Mouse (Mus musculus) erythroblast, adult 5-6 weeks (primary cell): ENCODE measurements around the gene Akap2. TPM values are rescaled to one million over a fixed set of nuclear protein-coding genes. Genes with fewer than 3 reads are reported as not detected.

Experiments
- ATAC-seq: replicated peaks from 2 replicates; pipeline ENCODE4 v1.8.0; 2016; ENCODE audit warnings: moderate number of reproducible peaks, mild to moderate bottlenecking, moderate TSS enrichment, inconsistent platforms; ENCODE audit not compliant: poor library complexity, low FRiP score, severe bottlenecking
- total RNA-seq, 2 experiments: library from RNA; stranded (forward) in 1 of 2; stranded (reverse) in 1 of 2; fragments of 150-400 nt in 1 of 2; fragments of 200-764, 138-1000 nt in 1 of 2; gene quantifications; 2 replicates each; pipeline versions ENCODE4 v1.2.3 to v1.2.4; 2015 to 2017; ENCODE audit warnings: low replicate concordance in 2 of 2

Akap2 gene
- total RNA-seq, 2 experiments from 2014 or later, result not detected

DNA sequence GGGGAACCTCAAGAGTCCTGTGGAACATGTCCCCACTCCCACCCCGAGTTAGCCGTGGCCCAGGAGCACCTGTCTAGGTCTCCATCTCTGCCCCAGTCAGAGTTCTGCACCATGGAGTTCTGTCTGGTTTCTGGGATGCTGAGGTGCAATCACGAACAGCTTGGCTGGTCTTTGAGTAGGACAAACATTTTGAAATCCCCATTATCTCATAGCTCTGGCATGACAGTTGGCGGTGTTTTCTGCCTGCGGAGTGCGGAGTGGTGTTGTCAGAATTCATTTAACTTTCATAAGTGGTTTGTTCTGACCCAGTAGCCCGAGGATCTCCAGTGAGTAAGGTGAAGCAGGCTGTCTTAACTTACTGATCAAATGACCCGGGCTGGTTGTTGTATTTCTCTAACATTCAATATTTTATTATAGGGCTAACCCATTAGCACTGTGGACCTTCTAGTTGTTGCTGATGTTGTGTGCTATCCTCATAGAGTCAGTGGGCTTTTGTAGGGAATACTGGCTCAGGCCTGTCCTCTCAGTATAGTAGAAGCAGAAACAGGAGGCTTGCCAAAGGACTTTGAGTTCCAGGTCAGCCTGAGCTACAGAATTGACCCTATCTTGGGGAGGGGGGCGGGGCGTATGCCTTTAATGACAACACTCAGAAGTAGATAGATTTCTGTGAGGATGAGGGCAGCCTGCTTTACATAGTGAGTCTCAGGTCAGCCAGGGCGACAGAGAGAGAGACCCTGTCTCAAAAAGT, 66.6 kb downstream of the Akap2 start:
- no peak for ATAC-seq

GRCm38 (mm10) chr4:57788709-57789108, 71.3 kb downstream of the Akap2 start:
- ATAC-seq, result no peak

DNA sequence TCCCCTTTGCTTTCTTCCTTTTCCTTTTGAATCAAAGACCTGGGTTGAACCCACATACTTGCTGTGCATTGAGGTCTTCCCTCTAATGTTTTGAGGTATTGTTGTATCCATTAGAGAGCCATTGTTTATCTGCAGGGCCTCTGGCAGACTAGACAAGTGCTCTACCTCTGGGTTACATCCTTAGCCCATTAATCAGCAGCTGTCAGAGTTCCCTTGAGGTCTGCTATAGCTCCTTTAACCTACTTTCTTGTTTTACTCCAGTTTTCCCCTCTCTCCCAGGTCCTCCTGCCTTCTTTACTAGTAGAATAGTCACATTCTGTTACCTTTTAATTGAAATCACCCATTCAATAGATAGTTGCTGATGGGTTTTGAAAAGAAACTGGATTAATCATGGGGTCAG, 71.7 kb downstream of the Akap2 start:
- ATAC-seq, result no peak

GRCm38 (mm10) chr4:57793989-57794388, 76.5 kb downstream of the Akap2 start:
- no peak for ATAC-seq

DNA sequence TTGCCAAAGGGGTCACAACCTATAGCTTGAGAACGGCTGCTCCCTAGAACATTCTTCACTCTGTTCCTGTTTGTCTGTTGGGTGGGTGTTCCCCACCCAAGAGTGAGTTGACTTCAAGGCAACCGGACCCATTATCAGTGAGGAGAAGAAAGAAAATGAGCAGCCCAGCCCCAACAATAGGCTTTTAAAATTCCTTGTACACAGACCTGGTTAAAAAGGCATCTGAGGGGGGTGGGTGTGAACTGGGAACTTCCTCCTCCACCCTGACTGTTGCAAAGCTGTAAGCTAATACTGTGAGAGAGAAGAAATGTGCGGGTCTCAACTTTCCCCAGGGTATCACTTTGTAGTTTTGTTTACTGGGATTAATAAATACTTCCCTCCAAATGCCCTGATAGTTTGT, 77.1 kb downstream of the Akap2 start:
- no peak for ATAC-seq

GRCm38 (mm10) chr4:57797548-57798285, 80.3 kb downstream of the Akap2 start:
- no peak for ATAC-seq

DNA sequence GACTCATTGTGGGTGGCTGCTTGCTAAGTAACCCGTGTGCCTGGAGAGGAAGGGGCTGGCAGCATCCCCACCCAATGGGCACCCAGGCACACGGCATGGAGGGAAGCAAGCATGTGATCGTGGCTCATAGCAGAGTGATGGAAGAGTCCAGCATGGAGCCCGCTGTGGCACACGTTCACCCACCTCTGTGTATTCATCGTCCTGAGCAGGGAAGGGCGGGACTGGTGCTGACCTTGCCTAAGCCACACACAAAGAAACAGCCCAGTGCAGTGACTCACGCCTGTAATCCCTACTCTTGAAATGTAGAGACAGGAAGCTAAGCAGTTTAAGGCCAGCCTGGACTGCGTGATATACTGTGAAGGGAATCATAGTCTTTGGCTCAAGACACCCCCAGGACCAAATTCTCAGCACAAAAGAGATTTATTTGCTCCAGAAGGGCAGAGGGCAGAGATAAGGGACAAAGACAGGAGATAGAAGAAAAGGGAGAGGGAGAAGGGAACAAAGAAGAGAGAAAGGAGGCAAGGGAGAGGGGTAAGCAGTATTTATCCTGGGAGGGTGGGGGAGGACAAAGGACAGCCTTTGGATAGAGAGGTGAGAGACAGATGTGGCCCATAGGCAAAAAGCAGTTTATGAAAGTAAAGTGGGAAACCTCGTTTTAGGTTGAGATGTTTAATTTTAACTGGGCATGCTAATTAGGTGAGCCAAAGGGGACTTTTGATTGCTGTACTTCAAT, 81.0 kb downstream of the Akap2 start:
- ATAC-seq, result peak; percentile 36; the same call in 1 of the 2 replicates

DNA sequence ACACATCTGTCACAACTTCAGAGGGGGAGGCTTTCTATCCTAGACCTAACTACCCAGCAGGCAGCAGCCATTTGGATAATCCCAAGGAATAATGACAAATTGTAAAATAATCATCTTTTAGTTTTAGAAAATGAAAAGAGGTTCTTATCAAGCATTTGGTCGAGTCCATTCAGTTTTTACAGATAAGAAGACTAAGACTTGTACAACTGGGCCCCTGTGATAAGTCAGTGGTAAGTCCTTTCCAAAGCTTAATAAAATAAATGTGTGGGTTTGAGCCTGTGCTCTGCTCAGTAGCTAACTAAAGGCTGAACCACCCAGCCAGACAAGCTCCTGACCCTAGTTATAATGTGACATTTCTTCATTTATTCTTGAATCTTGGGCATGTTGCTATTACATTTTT, 81.8 kb downstream of the Akap2 start:
- ATAC-seq, result no peak

DNA sequence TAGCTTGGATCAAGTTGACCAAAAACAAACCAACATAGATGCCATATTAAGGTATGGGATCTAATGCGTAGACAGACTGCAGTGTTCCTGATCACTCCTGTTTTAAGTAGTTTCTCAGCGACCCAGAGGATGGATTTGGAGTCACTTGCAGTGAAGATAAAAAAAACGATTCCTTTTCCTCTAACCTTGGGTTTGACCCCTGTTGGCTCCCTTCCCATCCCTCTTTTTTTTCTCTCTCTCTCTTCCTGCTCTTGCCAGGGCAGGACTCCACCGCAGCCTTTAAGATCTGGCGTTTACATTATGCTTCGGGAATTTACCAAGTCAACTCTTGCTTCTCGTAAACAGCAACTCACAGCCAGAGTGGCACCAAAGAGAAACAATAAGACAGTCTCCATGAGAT, 83.8 kb downstream of the Akap2 start:
- ATAC-seq, result no peak

- no peak for ATAC-seq
Observed at GRCm38 (mm10) chr4:57801986-57802385, 84.5 kb downstream of the Akap2 start.

DNA sequence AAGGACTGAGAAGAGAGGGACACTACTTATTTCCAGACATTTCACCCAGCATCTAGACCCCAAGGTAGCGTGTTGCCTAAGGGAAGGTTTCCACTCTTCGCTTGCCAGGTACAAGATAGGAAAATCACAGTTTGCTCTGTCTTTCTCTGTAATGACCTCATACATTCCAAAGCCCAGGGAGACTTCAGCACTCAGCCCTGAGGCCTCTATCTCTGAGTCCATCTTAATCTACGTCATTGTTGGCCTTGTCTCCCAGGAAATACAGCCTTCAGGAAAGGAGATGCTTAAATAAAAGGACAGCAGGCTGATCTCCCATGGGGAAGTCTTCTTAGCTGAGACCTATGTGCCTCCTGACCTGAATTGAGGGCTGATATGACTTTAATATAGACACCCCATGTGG, 85.0 kb downstream of the Akap2 start:
- no peak for ATAC-seq

DNA sequence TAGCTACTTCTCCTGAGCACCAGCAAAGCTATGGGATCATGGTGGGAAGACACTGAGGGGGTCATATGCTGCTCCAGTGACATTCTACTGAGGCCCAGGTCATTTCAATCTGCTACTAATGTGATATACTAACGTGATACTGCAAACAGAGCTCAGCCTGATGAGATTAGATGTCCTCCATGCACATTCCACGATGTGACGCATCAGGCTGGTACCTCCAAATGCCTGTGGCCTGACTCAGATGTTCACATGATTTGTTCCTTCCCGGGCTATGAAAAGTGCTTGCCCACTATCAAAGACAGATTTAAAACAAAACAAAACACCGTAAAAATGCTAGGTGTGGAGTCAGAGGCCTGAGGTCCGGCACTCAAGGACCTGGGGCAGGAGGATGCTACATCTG, 87.4 kb downstream of the Akap2 start:
- ATAC-seq, result no peak

DNA sequence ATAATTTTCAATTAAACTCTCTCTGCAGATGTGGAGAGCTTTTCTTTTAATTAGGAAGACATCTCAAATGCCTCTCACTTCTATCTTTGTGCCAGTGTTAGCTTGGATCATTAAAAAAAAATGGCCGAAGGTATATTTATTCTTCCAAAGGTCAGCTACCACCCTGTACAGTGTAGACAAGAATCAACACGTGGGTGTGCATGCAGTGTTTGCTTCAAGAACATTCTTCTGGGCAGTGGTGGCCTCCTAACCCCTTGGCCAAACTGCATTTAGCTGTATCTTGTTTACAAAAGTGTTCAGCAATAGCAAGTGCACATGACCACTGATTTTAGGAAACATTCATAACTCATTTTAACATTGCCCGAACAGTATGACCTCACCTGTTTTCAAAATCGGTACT, 92.0 kb downstream of the Akap2 start:
- no peak for ATAC-seq

DNA sequence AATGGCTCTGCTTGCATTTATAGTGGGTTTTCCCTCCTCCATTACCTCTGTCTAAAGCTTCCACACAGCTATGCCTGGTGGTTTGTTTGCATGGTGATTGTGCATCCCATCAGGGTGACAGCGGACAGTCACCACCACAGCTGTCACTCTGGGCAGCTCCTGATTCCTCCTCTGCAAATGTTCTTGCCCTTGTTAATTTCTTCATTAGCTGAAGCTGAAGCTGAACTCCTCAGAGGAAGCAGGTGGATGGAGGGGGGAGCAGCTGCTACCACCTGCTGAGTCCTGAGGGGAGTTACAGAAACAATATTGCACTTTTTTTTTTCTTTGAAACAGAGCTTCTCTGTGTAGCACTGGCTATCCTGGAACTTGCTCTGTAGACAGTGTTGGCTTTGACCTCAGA, 94.6 kb downstream of the Akap2 start:
- no peak for ATAC-seq

DNA sequence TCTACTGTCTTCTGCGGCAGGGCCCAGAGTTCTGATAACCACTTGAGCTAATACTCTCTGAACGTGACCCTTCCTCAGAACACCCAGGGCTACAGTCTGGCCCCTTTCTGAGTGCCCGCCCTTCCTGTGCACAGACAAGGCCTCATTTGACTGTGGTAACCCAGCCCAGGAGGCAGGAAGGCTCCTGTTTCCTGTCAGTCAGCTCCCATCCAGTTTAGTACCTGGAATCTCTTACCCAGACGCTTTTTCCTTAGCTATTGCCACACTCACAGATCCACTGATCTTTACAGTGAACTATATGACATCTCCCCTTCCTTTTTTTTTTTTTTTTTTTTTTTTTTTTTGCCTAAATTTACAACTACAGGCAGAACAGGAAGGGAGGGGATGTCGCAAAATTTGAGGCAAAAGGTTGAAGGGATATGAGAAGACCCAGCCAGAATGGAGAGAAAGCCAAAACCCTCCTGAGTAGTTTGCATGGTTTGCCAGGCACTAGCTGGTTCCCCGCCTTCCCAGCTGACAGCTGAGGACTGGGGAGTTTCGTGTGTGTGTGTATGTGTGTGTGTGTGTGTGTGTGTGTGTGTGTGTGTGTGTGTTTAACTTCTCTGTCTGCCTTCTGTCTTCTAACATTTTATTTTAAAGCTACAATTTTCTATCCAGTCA, 95.6 kb downstream of the Akap2 start:
- ATAC-seq, result no peak

DNA sequence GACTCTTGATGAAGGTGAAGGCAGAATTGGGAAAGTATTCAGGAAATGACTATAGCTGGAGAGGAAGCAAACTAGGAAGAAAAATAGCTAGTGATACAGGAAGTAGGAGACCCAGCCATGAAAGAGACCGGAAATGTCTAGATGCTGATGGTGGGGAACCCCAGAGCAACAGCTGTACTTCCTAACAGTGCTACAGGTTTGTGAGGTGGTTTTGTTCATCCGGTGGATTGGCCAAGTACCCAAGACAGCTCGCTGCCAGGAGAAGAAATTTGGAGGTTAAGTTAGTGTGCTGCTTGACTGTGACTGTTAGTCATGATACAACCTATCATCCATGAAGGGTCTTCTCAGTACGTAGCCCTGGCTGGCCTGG, 96.1 kb downstream of the Akap2 start:
- no peak for ATAC-seq

- no peak for ATAC-seq
Observed at GRCm38 (mm10) chr4:57815355-57815754, 97.9 kb downstream of the Akap2 start.

- no peak for ATAC-seq
Observed at GRCm38 (mm10) chr4:57816146-57816545, 98.7 kb downstream of the Akap2 start.

DNA sequence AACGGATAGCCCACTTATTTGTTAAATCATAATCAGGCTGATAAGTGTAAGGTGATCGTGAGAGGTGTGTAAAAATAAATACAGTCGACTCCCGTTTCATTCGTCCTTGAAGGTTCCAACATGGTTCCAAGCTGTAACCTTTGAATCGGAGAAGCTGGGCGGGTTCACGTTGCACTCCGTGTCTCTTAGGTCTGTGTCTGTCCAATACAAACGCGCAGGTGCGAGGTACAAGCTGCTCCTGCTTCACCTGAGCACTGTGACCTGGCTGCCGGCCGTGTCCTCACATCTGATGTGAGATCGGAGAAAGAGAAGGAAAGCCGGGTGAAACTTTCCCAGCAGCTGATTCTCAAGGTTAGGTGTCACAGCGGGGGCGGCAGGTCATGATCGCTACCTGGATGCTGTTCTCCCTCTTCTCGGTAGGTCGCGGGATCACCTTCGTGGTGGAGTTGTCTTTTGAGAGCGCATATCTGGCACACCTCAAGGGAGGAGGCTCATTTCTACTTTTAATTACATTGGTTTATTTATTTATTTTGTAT, 103.5 kb downstream of the Akap2 start:
- ATAC-seq, result no peak
